Mouse (Mus musculus): ENCODE results near the gene Rhov. TPM values are rescaled to one million over a fixed set of nuclear protein-coding genes. Genes with fewer than 3 reads are reported as not detected.
A peak's percentile ranks its signal among the peaks of the same experiment; 100 is the strongest.

Rhov gene
- polyA plus RNA-seq, 1 experiment from 2014 or later = 2.3 TPM

DNA sequence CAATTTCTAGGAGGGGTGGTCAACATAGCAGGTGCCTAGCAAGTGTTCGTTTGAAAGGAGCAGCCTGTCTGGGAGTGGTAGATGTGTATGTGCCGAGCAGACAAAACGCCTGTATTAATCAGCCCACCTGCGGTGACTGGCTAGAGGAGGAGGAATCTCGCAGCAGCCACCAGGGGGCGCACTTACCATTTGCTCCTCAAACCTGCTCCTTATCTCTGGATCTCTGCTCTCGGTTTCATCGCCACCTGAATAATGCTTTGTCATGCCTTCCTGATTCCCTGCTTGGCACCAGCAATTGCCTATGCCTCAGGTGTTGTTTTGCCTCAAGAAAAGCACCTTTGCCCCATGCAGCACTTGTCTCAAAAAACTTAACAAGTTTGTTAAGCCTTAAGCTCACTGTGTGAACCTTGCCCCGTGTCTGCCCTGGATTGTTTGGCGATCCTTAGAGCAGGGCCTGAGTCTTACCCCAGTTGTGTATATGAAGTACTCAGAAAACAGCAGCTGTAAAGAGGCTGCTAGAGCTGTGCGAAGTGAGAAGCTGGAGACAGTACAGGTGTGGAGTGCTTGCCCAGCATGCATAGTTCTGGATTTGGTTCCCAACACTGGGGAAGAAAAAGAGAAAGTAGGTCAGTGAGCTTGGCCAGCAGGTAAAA lies 20.1 kb downstream of the Rhov start:
- Histone ChIP-seq H3K9me3 (ENCODE audit: control insufficient read depth, low read length) (no peaks in the 10 kb centered on the region), H3K4me2 (ENCODE audit: low read depth) (0 out of 2 replicates have a peak overlapping the region, but pooled peaks have one; percentile 5), H3K27me3 (ENCODE audit: control insufficient read depth, insufficient read depth, low read length) (no peaks in the 10 kb centered on the region), H3K4me1 (ENCODE audit: control insufficient read depth, insufficient read depth, low read length) (no peaks in the 10 kb centered on the region), H3K36me3 (ENCODE audit: control insufficient read depth, insufficient read depth, low read length) (no peaks in the 10 kb centered on the region), H3K4me3 (ENCODE audit: low read depth, low read length) (no peak overlapping the region), H3K27ac (ENCODE audit: low read depth, low read length) (no peak overlapping the region), H3K9ac (ENCODE audit: low read length) (no peak overlapping the region)
- DNase-seq (ENCODE audit: low spot score) (peak; percentile 86), ATAC-seq (ENCODE audit: insufficient read depth, low FRiP score, low TSS enrichment) (peak; percentile 63; the same call in 1 of the 2 replicates)
- 20% methylated on average over 11 of the region's 11 CpGs for WGBS

GRCm38 (mm10) chr2:119250377-119250776 lies 20.7 kb downstream of the Rhov start:
- H3K27me3 ChIP-seq (ENCODE audit: control insufficient read depth, insufficient read depth, low read length) = no peaks in the 10 kb centered on the region
- 57% methylated on average over 5 of the region's 5 CpGs for WGBS
- H3K27ac ChIP-seq (ENCODE audit: low read depth, low read length) = no peak overlapping the region
- ATAC-seq (ENCODE audit: insufficient read depth, low FRiP score, low TSS enrichment) (no peak), DNase-seq (ENCODE audit: low spot score) (no peak)
- H3K36me3 ChIP-seq (ENCODE audit: control insufficient read depth, insufficient read depth, low read length) = no peaks in the 10 kb centered on the region
- H3K9me3 ChIP-seq (ENCODE audit: control insufficient read depth, low read length) = no peaks in the 10 kb centered on the region
- no peak overlapping the region for H3K9ac ChIP-seq (ENCODE audit: low read length)
- H3K4me1 ChIP-seq (ENCODE audit: control insufficient read depth, insufficient read depth, low read length) = no peaks in the 10 kb centered on the region
- H3K4me3 ChIP-seq (ENCODE audit: low read depth, low read length) = no peak overlapping the region
- H3K4me2 ChIP-seq (ENCODE audit: low read depth) = no peak overlapping the region

DNA sequence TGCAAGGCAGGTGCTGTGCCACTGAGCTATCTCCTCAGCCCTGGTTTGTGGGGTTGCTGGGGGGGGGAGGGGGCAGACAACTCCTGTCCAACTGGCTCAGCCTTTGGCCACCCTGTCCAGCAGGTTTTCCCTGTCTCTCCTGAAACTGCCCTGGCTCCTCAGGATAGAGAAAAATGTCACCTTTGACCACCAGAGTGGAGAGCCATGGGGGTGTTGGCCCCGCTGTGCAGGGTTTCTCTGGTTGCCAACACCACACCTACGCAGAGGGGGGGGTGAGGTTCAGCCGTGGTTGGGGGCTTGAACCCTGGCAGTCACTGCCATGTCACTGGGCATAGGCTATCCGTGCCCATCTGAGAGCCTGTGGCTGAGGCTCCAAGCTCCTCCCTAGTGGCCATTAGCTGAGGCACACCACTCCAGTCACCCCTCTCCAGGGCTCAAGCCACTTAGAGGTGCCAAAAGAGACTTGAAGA lies 21.4 kb downstream of the Rhov start:
- H3K4me1 ChIP-seq (ENCODE audit: control insufficient read depth, insufficient read depth, low read length) = no peaks in the 10 kb centered on the region
- ATAC-seq (ENCODE audit: insufficient read depth, low FRiP score, low TSS enrichment) = no peak
- no peaks in the 10 kb centered on the region for H3K36me3 ChIP-seq (ENCODE audit: control insufficient read depth, insufficient read depth, low read length)
- no peaks in the 10 kb centered on the region for H3K27me3 ChIP-seq (ENCODE audit: control insufficient read depth, insufficient read depth, low read length)
- no peak overlapping the region for H3K27ac ChIP-seq (ENCODE audit: low read depth, low read length)
- no peak overlapping the region for H3K4me3 ChIP-seq (ENCODE audit: low read depth, low read length)
- no peak overlapping the region for H3K9ac ChIP-seq (ENCODE audit: low read length)
- no peak for DNase-seq (ENCODE audit: low spot score)
- 80% methylated on average over 4 of the region's 4 CpGs for WGBS
- no peaks in the 10 kb centered on the region for H3K9me3 ChIP-seq (ENCODE audit: control insufficient read depth, low read length)
- no peak overlapping the region for H3K4me2 ChIP-seq (ENCODE audit: low read depth)

- no peak overlapping the region for H3K4me3 ChIP-seq (ENCODE audit: low read depth, low read length)
- no peak for ATAC-seq (ENCODE audit: insufficient read depth, low FRiP score, low TSS enrichment)
- 84% methylated on average over 9 of the region's 9 CpGs for WGBS
- no peaks in the 10 kb centered on the region for H3K4me1 ChIP-seq (ENCODE audit: control insufficient read depth, insufficient read depth, low read length)
- no peaks in the 10 kb centered on the region for H3K9me3 ChIP-seq (ENCODE audit: control insufficient read depth, low read length)
- no peak overlapping the region for H3K27ac ChIP-seq (ENCODE audit: low read depth, low read length)
- H3K36me3 ChIP-seq (ENCODE audit: control insufficient read depth, insufficient read depth, low read length) = no peaks in the 10 kb centered on the region
- H3K4me2 ChIP-seq (ENCODE audit: low read depth) = no peak overlapping the region
- H3K27me3 ChIP-seq (ENCODE audit: control insufficient read depth, insufficient read depth, low read length) = no peaks in the 10 kb centered on the region
- no peak overlapping the region for H3K9ac ChIP-seq (ENCODE audit: low read length)
- no peak for DNase-seq (ENCODE audit: low spot score)
Measured at GRCm38 (mm10) chr2:119247904-119248303, 23.2 kb downstream of the Rhov start.

GRCm38 (mm10) chr2:119245246-119245645 lies 25.8 kb downstream of the Rhov start:
- Histone ChIP-seq H3K27me3 (ENCODE audit: control insufficient read depth, insufficient read depth, low read length) (no peaks in the 10 kb centered on the region), H3K36me3 (ENCODE audit: control insufficient read depth, insufficient read depth, low read length) (no peaks in the 10 kb centered on the region), H3K27ac (ENCODE audit: low read depth, low read length) (no peak overlapping the region), H3K4me1 (ENCODE audit: control insufficient read depth, insufficient read depth, low read length) (no peaks in the 10 kb centered on the region), H3K4me3 (ENCODE audit: low read depth, low read length) (no peak overlapping the region), H3K9me3 (ENCODE audit: control insufficient read depth, low read length) (no peaks in the 10 kb centered on the region), H3K4me2 (ENCODE audit: low read depth) (no peak overlapping the region), H3K9ac (ENCODE audit: low read length) (no peak overlapping the region)
- ATAC-seq (ENCODE audit: insufficient read depth, low FRiP score, low TSS enrichment) (no peak), DNase-seq (ENCODE audit: low spot score) (no peak)
- WGBS = 91% methylated on average over 7 of the region's 7 CpGs

DNA sequence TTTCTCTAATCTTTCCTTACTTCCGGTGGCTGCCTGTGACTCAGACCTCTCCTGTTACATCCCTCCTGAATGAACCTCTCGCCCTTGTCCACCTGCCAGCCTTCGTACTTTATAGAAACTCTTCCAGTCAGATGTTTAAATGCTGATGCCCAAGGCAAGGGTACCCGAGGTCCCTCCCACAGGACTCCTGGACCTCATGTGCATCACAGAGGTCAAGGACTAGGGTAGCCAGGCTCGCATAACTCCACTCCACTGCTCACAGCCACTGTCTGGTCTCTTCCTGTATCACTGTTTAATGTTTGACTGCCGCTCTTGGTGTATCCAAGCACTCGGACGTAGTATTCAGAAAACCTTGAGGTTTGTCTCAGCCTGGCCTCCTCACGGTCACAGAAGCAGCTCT lies 28.5 kb downstream of the Rhov start:
- no peak overlapping the region for H3K4me3 ChIP-seq (ENCODE audit: low read depth, low read length)
- no peaks in the 10 kb centered on the region for H3K9me3 ChIP-seq (ENCODE audit: control insufficient read depth, low read length)
- H3K27ac ChIP-seq (ENCODE audit: low read depth, low read length) = no peak overlapping the region
- H3K4me2 ChIP-seq (ENCODE audit: low read depth) = no peak overlapping the region
- H3K4me1 ChIP-seq (ENCODE audit: control insufficient read depth, insufficient read depth, low read length) = peaks cover 2% of the 10 kb centered on the region; the same call in 1 of the 2 replicates
- ATAC-seq (ENCODE audit: insufficient read depth, low FRiP score, low TSS enrichment) = no peak
- no peaks in the 10 kb centered on the region for H3K36me3 ChIP-seq (ENCODE audit: control insufficient read depth, insufficient read depth, low read length)
- H3K27me3 ChIP-seq (ENCODE audit: control insufficient read depth, insufficient read depth, low read length) = peaks cover 19% of the 10 kb centered on the region
- DNase-seq (ENCODE audit: low spot score) = no peak
- 84% methylated on average over 9 of the region's 9 CpGs for WGBS
- no peak overlapping the region for H3K9ac ChIP-seq (ENCODE audit: low read length)

- DNase-seq (ENCODE audit: low spot score) (no peak), ATAC-seq (ENCODE audit: insufficient read depth, low FRiP score, low TSS enrichment) (no peak)
- Histone ChIP-seq H3K4me3 (ENCODE audit: low read depth, low read length) (no peak overlapping the region), H3K27ac (ENCODE audit: low read depth, low read length) (no peak overlapping the region), H3K27me3 (ENCODE audit: control insufficient read depth, insufficient read depth, low read length) (peaks cover 37% of the 10 kb centered on the region), H3K36me3 (ENCODE audit: control insufficient read depth, insufficient read depth, low read length) (no peaks in the 10 kb centered on the region), H3K9me3 (ENCODE audit: control insufficient read depth, low read length) (no peaks in the 10 kb centered on the region), H3K4me1 (ENCODE audit: control insufficient read depth, insufficient read depth, low read length) (peaks cover 10% of the 10 kb centered on the region; the same call in 1 of the 2 replicates), H3K9ac (ENCODE audit: low read length) (no peak overlapping the region), H3K4me2 (ENCODE audit: low read depth) (no peak overlapping the region)
- 87% methylated on average over 4 of the region's 4 CpGs for WGBS
Measured at GRCm38 (mm10) chr2:119240819-119241186, 30.3 kb downstream of the Rhov start.

GRCm38 (mm10) chr2:119240075-119240818 lies 30.8 kb downstream of the Rhov start:
- H3K36me3 ChIP-seq (ENCODE audit: control insufficient read depth, insufficient read depth, low read length) = no peaks in the 10 kb centered on the region
- DNase-seq (ENCODE audit: low spot score) (no peak), ATAC-seq (ENCODE audit: insufficient read depth, low FRiP score, low TSS enrichment) (no peak)
- H3K4me3 ChIP-seq (ENCODE audit: low read depth, low read length) = no peak overlapping the region
- H3K4me2 ChIP-seq (ENCODE audit: low read depth) = no peak overlapping the region
- peaks cover 10% of the 10 kb centered on the region; the same call in 1 of the 2 replicates for H3K4me1 ChIP-seq (ENCODE audit: control insufficient read depth, insufficient read depth, low read length)
- H3K27me3 ChIP-seq (ENCODE audit: control insufficient read depth, insufficient read depth, low read length) = peaks cover 39% of the 10 kb centered on the region
- H3K9me3 ChIP-seq (ENCODE audit: control insufficient read depth, low read length) = no peaks in the 10 kb centered on the region
- WGBS = 53% methylated on average over 4 of the region's 4 CpGs
- H3K27ac ChIP-seq (ENCODE audit: low read depth, low read length) = no peak overlapping the region
- H3K9ac ChIP-seq (ENCODE audit: low read length) = no peak overlapping the region

- 70% methylated on average over 2 of the region's 2 CpGs for WGBS
- ATAC-seq (ENCODE audit: insufficient read depth, low FRiP score, low TSS enrichment) = no peak
- no peaks in the 10 kb centered on the region for H3K36me3 ChIP-seq (ENCODE audit: control insufficient read depth, insufficient read depth, low read length)
- H3K4me2 ChIP-seq (ENCODE audit: low read depth) = no peak overlapping the region
- no peak overlapping the region for H3K9ac ChIP-seq (ENCODE audit: low read length)
- H3K9me3 ChIP-seq (ENCODE audit: control insufficient read depth, low read length) = no peaks in the 10 kb centered on the region
- H3K4me1 ChIP-seq (ENCODE audit: control insufficient read depth, insufficient read depth, low read length) = peaks cover 10% of the 10 kb centered on the region; the same call in 1 of the 2 replicates
- H3K27me3 ChIP-seq (ENCODE audit: control insufficient read depth, insufficient read depth, low read length) = peaks cover 40% of the 10 kb centered on the region
- no peak overlapping the region for H3K27ac ChIP-seq (ENCODE audit: low read depth, low read length)
- no peak for DNase-seq (ENCODE audit: low spot score)
- no peak overlapping the region for H3K4me3 ChIP-seq (ENCODE audit: low read depth, low read length)
Measured at GRCm38 (mm10) chr2:119238671-119239070, 32.4 kb downstream of the Rhov start.
